Mouse (Mus musculus) megakaryocyte, embryonic 14.5 days (primary cell): ENCODE measurements at regions not wholly inside any gene's neighbourhood (a gene's known extent, or its start where the extent isn't known, plus 50 kb on each side); places are given as distances from the start of the nearest gene placed in this dataset.

ENCODE experiments used
- FLI1 ChIP-seq: IDR thresholded peaks from 2 replicates; pipeline ENCODE4 v1.6.1; 2012; ENCODE audit warnings: low read length, inconsistent platforms, mixed read lengths
- GATA1 ChIP-seq: IDR thresholded peaks from 3 replicates; pipeline ENCODE4 v1.6.1; 2012; ENCODE audit warnings: mixed read lengths, low read length, inconsistent platforms, borderline replicate concordance

DNA sequence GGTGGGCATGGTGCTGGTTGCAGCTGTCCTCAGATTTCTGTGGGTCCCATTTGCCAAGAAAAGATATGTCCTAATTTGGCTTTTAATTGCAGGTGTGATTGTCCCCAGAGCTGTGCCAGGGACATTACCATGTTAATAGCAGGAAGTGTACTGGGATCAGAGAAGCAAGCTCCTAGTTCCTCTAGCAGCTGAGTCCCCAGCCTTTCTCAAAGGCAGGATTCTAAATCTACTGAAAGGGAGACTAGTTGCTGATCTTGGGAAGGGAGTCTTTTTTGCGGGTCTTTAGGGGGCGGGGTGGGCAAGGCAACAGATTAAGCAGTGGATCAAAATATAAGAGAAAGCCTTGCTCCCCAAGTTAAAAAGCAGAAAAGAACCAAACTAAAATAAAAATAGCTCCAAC lies 122.3 kb upstream of the Ankrd55 start:
- TF ChIP-seq GATA1 (no peak), FLI1 (no peak)
